Mouse (Mus musculus): ENCODE measurements around the gene Prrc2a. TPM values are rescaled to one million over a fixed set of nuclear protein-coding genes. Genes with fewer than 3 reads are reported as not detected.

Gene Prrc2a
- polyA plus RNA-seq, 1 experiment from 2014 or later = 300 TPM

DNA sequence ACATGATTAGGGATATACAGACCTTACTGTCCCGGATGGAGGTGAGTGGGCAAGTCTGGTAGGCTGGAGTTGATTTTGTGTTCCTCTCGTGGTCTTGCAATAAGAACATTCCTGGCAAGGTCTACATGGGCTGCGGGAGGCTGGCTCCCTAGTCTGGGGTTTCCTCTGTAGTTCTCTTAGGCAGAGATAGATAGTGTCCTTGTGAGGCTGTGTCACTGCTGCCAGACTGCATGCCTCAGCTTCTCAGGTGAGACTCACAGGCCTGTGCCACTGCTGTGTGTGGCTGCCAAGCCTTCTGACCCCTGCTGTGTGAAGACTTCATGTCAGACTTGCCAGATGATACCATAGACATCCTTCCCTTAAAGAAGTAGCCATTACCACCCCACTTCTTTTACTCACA is 25.4 kb downstream of the Prrc2a start:
- no peak for DNase-seq (ENCODE audit: low read depth, low spot score)
- ChIA-PET CTCF (interaction anchor here (1.1 to 3.2 kb wide), 3 partner anchors 14 to 30 kb away, joined by 3 to 11 read pairs (median 8); partner anchors contain the start of gene D17H6S53E), POLR2A (interaction anchor here (1.4 to 3.5 kb wide), 2 partner anchors 8 to 24 kb away, joined by 7 to 17 read pairs; no protein-coding TSS in a partner anchor)
- no peak for ATAC-seq
- TF ChIP-seq CTCF (IDR thresholded peaks at IDR 0.05) = no peak
- H3K27me3 ChIP-seq = no peaks in the 10 kb centered on the region
- in situ Hi-C loops (cut with MboI; ENCODE audit: low pct_unique_long_range_greater_than_20kb) = loop anchor here (25.0 kb wide), 1 partner anchor 502 kb away; the partner anchor contains the start of genes Atf6b, Fkbpl, Ppt2 and Prrt1

DNA sequence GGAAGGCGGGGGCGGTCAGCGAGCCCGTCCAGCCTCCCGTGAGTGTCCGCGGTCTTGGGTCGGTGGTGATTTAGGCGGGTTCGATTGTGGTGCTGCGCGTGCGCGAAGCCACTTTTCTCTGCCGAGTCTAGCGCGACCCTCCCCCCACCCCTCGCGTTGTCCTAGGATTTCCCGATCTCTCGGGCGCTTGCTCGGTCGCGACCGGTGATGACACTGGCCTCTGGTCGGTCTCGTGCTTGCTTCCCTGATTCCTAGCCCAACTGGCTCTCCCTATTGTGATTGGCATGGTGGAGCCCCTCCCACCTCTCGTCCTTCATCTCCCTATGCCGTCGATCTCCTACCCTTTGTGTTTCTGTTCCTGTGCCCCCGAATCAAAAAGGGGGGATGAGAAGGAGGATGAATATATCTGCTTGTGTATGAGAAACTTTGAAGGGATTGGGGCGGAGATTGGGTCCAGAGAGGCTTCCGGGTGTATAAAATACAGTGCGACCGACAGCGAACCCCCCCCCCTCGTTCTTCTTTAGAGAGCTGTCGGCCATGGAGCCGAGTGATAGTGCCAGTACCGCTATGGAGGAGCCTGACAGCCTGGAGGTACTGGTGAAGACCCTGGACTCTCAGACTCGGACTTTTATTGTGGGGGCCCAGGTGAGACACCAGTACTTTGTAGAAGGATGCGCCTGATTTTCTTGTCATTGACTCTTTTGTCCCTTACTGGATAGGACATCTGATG is 28.9 kb downstream of the Prrc2a start:
- POLR2A ChIA-PET = interaction anchor here (0.6 to 3.5 kb wide), 4 partner anchors 9 to 27 kb away, joined by 3 to 17 read pairs (median 4); partner anchors contain the start of gene D17H6S53E
- TF ChIP-seq CTCF (IDR thresholded peaks at IDR 0.05) = no peak
- ATAC-seq (peak; percentile 55), DNase-seq (ENCODE audit: low read depth, low spot score) (no peak)
- in situ Hi-C loops (cut with MboI; ENCODE audit: low pct_unique_long_range_greater_than_20kb) = loop anchor here (25.0 kb wide), 1 partner anchor 498 kb away; the partner anchor contains the start of genes Atf6b, Fkbpl, Ppt2 and Prrt1
- CTCF ChIA-PET = no interaction called here
- H3K27me3 ChIP-seq = no peaks in the 10 kb centered on the region

DNA sequence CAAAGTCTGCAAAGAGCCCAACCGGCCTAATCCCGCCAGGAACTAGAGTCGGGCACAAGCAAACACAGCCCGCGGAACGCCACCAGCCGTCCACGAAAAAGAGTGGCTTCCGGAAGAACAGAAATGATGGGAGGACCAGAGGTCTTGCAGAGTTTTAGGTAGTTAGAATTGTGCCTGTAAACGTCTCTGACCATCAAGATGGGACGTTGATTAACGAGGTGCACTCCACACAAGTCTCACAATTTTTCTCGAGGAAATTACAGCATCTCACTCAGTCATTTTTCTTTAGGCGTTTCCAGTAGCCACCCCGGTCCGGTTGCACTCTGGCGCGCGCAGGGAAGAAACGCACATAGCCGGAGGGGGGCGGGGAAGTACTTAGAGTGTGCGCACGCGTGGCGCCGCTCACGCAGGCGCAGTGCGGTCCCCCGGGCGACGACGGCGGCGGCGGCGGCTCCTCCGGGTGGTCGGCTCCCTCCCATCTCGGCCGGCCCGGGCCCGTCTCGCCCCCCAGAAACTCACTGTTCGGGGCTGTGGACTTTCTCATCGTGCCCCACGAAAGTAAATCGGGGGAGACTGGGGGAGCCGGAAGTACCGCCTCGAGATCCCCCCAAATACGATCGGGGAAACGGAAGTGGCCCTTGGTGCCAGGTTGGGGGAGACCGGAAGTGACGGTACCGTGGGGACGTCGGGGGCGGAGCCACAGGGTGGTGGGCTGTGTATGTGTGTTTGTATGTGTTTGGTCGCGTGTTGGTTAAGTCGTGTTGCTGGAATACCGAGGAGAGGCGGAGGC is 29.7 kb downstream of the Prrc2a start, which contains the start of gene Bag6:
Gene Bag6 (plus strand): TSS at position 378 of the 790 bp plus-strand sequence.
- TF ChIP-seq CTCF (IDR thresholded peaks at IDR 0.05) = no peak

DNA sequence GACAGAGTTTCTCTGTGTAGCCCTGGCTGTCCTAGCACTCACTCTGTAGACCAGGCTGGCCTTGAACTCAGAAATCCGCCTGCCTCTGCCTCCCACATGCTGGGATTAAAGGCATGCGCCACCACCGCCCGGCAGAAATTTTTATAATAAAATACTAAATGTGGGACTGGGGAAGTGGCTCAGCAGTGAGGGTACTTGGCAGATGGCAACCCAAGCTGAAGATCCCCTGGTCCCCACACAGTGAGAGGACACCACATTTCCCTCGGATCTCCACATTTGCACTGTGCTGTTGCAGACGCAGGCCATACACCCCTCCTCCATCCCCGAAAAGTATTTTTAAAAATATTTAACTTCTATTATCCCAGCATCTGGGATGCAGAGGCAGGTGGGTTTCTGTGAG is 31.2 kb downstream of the Prrc2a start:
- no peak for ATAC-seq
- CTCF ChIA-PET = no interaction called here

More for the DNA sequence above, 29.7 kb downstream of the Prrc2a start, which contains the start of gene Bag6:
- in situ Hi-C loops (cut with MboI; ENCODE audit: low pct_unique_long_range_greater_than_20kb) = loop anchor here (25.0 kb wide), 1 partner anchor 498 kb away; the partner anchor contains the start of genes Atf6b, Fkbpl, Ppt2 and Prrt1
- DNase-seq (ENCODE audit: low read depth, low spot score) (peak; percentile 91), ATAC-seq (peak; percentile 70)
- ChIA-PET POLR2A (no interaction called here), CTCF (no interaction called here)
- no peaks in the 10 kb centered on the region for H3K27me3 ChIP-seq

DNA sequence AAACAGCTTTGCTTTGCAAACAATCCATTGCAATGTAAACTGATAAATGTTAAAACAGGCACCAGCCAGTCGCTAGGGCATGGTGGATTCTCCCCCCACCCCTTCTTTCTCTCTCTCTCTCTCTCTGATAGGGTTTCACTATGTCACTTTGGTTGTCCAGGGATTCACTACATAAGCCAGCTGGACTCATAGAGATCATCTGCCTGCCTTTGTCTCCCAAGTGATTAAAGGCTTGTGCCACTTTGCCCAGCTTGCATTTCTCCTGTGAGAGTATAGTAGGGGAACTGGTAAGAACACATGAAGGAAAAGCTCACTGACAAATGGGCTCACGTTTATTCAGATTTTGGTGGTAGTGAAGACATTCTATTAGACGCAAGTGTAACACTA is 32.5 kb downstream of the Prrc2a start:
- in situ Hi-C loops (cut with MboI; ENCODE audit: low pct_unique_long_range_greater_than_20kb) = loop anchor here (25.0 kb wide), 1 partner anchor 495 kb away; the partner anchor contains the start of genes Atf6b, Fkbpl, Ppt2 and Prrt1
- TF ChIP-seq CTCF (IDR thresholded peaks at IDR 0.05) = no peak
- DNase-seq (ENCODE audit: low read depth, low spot score) (no peak), ATAC-seq (no peak)
- ChIA-PET POLR2A (no interaction called here), CTCF (no interaction called here)
- H3K27me3 ChIP-seq = no peaks in the 10 kb centered on the region

More for the DNA sequence above, 31.2 kb downstream of the Prrc2a start:
- POLR2A ChIA-PET = no interaction called here
- in situ Hi-C loops (cut with MboI; ENCODE audit: low pct_unique_long_range_greater_than_20kb) = loop anchor here (25.0 kb wide), 1 partner anchor 496 kb away; the partner anchor contains the start of genes Atf6b, Fkbpl, Ppt2 and Prrt1
- no peaks in the 10 kb centered on the region for H3K27me3 ChIP-seq
- no peak for DNase-seq (ENCODE audit: low read depth, low spot score)
- TF ChIP-seq CTCF (IDR thresholded peaks at IDR 0.05) = no peak

DNA sequence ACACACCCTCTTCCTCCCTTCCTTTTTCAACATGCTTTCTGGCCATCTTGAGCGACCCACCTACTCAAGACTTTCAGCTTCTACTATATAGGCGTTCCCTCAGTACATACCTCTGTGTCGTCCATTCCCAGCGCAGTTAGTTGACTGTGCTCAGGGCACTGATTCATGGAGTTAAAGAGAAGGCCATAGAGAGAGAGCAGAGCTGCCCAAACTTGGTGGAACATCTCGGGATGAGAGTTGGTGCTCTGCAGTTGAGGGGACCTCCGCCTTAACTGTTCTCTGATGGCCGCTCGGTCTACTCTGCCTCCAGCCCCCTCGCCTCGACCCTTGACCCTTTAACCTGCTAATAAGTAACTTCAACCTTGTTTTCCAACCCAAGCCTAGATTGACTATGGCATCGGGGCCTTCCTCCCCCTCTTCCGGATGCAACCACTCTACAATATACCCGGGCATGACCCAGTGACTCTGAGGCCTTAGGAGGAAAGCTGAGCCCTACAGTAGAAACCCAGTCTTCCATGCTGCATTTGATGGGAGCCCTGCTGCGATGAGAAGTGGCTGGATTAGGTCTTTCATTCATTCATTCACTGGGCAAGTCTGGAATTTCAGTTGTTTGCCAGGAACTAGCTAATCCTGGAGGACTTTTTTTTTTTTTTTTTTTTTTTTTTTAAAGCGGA is 33.1 kb downstream of the Prrc2a start, which contains the start of gene Apom:
Gene Apom (minus strand): TSS at position 551 of the 674 bp plus-strand sequence.
- DNase-seq (ENCODE audit: low read depth, low spot score) (no peak), ATAC-seq (no peak)
- CTCF ChIA-PET = no interaction called here
- TF ChIP-seq CTCF (IDR thresholded peaks at IDR 0.05) = no peak
- no peaks in the 10 kb centered on the region for H3K27me3 ChIP-seq
- POLR2A ChIA-PET = no interaction called here
- in situ Hi-C loops (cut with MboI; ENCODE audit: low pct_unique_long_range_greater_than_20kb) = loop anchor here (25.0 kb wide), 1 partner anchor 494 kb away; the partner anchor contains the start of genes Atf6b, Fkbpl, Ppt2 and Prrt1

DNA sequence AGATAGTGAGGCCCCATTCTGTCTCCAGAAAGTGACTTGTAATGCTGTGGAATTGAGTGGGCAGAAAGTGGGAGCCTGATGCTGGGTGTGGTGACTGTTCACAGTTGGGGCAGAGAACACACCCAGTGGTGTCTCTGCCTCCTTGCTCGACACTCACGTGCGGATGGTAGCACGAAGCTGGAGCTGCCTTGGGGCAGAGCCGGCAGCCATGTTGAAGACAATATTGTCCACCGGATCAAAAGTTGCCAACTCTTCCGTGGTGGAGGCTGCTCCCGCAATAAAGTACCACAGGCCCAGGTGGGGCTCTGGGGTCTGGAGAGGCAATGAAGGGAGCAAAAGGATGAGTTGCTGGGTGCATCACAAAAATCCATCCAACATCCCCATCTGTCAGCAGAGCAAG is 33.7 kb downstream of the Prrc2a start:
- ChIA-PET POLR2A (no interaction called here), CTCF (no interaction called here)
- no peak for ATAC-seq
- in situ Hi-C loops (cut with MboI; ENCODE audit: low pct_unique_long_range_greater_than_20kb) = loop anchor here (25.0 kb wide), 1 partner anchor 494 kb away; the partner anchor contains the start of genes Atf6b, Fkbpl, Ppt2 and Prrt1
- TF ChIP-seq CTCF (IDR thresholded peaks at IDR 0.05) = no peak
- H3K27me3 ChIP-seq = no peaks in the 10 kb centered on the region
- DNase-seq (ENCODE audit: low read depth, low spot score) = no peak

DNA sequence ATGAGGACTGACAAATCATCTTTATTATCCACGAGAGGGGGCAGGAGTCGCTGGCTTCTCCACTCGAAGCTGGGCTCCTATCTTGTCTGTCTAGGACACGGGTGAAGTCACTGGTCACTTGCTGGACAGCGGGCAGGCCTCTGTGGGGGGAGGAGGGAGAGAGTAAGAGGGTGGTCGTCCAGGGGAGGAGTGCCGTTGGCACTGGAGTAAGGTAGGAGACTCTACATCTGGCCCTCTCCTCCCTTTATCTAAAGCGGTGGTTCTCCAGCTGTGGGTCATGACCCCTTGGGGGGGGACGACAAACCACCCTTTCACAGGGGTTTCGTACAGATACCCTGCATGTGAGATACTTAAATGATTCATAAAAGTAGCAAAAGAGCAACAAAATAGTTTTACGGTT is 35.7 kb downstream of the Prrc2a start:
- in situ Hi-C loops (cut with MboI; ENCODE audit: low pct_unique_long_range_greater_than_20kb) = loop anchor here (25.0 kb wide), 1 partner anchor 492 kb away; the partner anchor contains the start of genes Atf6b, Fkbpl, Ppt2 and Prrt1
- TF ChIP-seq CTCF (IDR thresholded peaks at IDR 0.05) = no peak
- CTCF ChIA-PET = interaction anchor here (1.4 kb wide), 1 partner anchor 14 kb away, joined by 3 read pairs; no protein-coding TSS in a partner anchor
- ATAC-seq (no peak), DNase-seq (ENCODE audit: low read depth, low spot score) (no peak)
- no peaks in the 10 kb centered on the region for H3K27me3 ChIP-seq
- POLR2A ChIA-PET = interaction anchor here (0.6 to 0.7 kb wide), 2 partner anchors 19 to 131 kb away, joined by 3 to 7 read pairs; no protein-coding TSS in a partner anchor

DNA sequence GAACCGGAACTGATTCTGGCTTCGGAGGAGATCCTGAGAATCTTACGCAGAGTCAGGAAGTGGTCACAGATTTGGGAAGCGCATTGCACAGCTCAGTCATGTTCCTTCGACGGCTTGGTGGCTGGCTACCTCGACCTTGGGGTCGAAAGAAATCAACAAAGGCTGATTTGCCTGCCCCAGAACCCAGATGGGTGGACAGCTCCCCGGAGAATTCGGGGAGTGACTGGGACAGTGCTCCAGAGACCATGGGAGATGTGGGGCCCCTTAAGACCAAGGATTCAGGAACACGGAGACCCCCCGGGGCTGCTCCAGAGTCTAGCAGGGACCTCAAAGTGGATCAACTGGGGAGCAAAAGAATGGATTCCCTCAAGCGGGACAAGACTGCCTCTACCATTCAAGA is 37.7 kb downstream of the Prrc2a start:
- in situ Hi-C loops (cut with MboI; ENCODE audit: low pct_unique_long_range_greater_than_20kb) = loop anchor here (25.0 kb wide), 1 partner anchor 490 kb away; the partner anchor contains the start of genes Atf6b, Fkbpl, Ppt2 and Prrt1
- H3K27me3 ChIP-seq = no peaks in the 10 kb centered on the region
- ChIA-PET POLR2A (interaction anchor here (1.5 kb wide), 1 partner anchor 79 kb away, joined by 3 read pairs; no protein-coding TSS in a partner anchor), CTCF (interaction anchor here (1.2 to 2.1 kb wide), 2 partner anchors 11 to 36 kb away, joined by 6 to 11 read pairs; no protein-coding TSS in a partner anchor)
- no peak for TF ChIP-seq CTCF (IDR thresholded peaks at IDR 0.05)
- ATAC-seq (no peak), DNase-seq (ENCODE audit: low read depth, low spot score) (no peak)
